Mouse (Mus musculus) neural tube, embryonic 12.5 days (tissue): ENCODE results near the gene Rtn2. TPM values are rescaled to one million over a fixed set of nuclear protein-coding genes. Genes with fewer than 3 reads are reported as not detected.
"Not testable (repeated sequence)": the region's sequence is repeated elsewhere in the genome, so short reads cannot be mapped to it uniquely, and the experiment has no call there.

ENCODE experiments used
- ATAC-seq: fragments of 200-750 bp; cut with Nextera tagmentation; 2 replicates; pipeline ENCODE4 v1.8.0; 2017; ENCODE audit warnings: low read depth, mild to moderate bottlenecking, moderate TSS enrichment, moderate library complexity; ENCODE audit not compliant: low FRiP score
- H3K27ac ChIP-seq: fragments of 300-500 bp; sonication (generic); 2 replicates; pipeline ENCODE4 v1.5.1; 2016
- H3K27me3 ChIP-seq: fragments of 300-500 bp; sonication (generic); replicated peaks from 2 replicates; pipeline ENCODE4 v1.6.1; 2016; ENCODE audit warnings: mild to moderate bottlenecking
- H3K36me3 ChIP-seq: fragments of 300-500 bp; sonication (generic); 2 replicates; pipeline ENCODE4 v1.6.1; 2016; ENCODE audit warnings: mild to moderate bottlenecking
- H3K4me1 ChIP-seq: fragments of 300-500 bp; sonication (generic); 2 replicates; pipeline ENCODE4 v1.6.1; 2016
- H3K4me2 ChIP-seq: fragments of 300-500 bp; sonication (generic); replicated peaks from 2 replicates; pipeline ENCODE4 v1.6.1; 2016; ENCODE audit warnings: mild to moderate bottlenecking
- H3K4me3 ChIP-seq: fragments of 300-500 bp; sonication (generic); 2 replicates; pipeline ENCODE4 v1.5.1; 2016
- H3K9ac ChIP-seq: fragments of 300-500 bp; sonication (generic); 2 replicates; pipeline ENCODE4 v1.6.1; 2016; ENCODE audit warnings: mild to moderate bottlenecking
- H3K9me3 ChIP-seq: fragments of 300-500 bp; sonication (generic); 2 replicates; pipeline ENCODE4 v1.6.1; 2016; ENCODE audit warnings: mild to moderate bottlenecking
- WGBS: fragments of 180-500 bp; shearing (Covaris S2); methylation state at CpG from one replicate; pipeline ENCODE4 v1.1.7; 2016; 5-methylcytosine and 5-hydroxymethylcytosine counted together
- polyA plus RNA-seq: library from polyadenylated mRNA; unstranded; fragments of >200 nt; fragmentation: Nextera tagmentation; extraction: Ambion mirVana; gene quantifications from 2 replicates; pipeline ENCODE4 v1.2.1, GENCODE M21; 2016

Rtn2 gene
- polyA plus RNA-seq, 1 experiment from 2014 or later, result 99.1 TPM

DNA sequence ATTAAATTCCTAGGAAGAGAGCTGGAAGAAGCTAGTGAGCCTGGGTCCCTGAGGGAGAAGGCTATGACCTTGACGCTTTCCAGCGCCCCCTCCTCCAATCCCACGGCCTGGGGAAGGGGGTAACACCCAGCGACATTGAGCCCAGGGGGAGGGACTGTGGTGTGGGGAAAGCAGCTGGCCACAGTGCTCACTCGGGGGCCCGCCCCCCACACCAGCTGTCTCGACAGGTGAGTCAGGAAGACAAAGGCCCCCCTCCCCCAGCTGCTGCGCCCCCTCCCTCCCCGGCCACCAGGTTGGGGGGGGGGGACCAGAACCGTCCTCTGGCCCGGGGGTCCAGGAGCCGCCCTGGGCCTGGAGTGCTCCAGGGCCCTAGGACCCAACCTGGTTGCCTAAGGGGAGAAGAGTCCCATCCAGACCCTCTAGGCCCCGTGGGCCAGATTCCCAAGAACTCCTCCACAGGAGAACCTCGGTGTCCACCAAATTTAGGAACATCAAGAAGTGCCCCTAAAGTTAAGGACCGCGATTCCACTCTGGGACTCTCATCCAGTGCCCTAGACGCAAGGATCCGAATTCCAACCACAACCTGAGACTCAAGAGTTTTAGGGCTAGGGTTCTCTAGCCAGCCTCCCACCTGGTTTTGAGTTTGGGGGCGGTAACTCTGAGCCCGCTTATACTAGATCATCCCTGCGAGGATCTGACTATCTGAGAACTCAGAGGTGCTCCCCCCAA, 11.8 kb upstream of the Rtn2 start:
- Histone ChIP-seq H3K4me2 (peak overlapping the region; percentile 96), H3K4me3 (peak overlapping the region; percentile 97), H3K4me1 (peaks cover 22% of the 10 kb centered on the region), H3K9ac (peak overlapping the region; percentile 92), H3K27me3 (no peaks in the 10 kb centered on the region), H3K36me3 (0 out of 2 replicates have a peak, but pooled peaks cover 6% of the 10 kb centered on the region), H3K27ac (peak overlapping the region; percentile 32; the same call in 1 of the 2 replicates), H3K9me3 (no peaks in the 10 kb centered on the region)
- ATAC-seq, result no peak
- WGBS, result under 1% methylated on average over 20 of the region's 21 CpGs

DNA sequence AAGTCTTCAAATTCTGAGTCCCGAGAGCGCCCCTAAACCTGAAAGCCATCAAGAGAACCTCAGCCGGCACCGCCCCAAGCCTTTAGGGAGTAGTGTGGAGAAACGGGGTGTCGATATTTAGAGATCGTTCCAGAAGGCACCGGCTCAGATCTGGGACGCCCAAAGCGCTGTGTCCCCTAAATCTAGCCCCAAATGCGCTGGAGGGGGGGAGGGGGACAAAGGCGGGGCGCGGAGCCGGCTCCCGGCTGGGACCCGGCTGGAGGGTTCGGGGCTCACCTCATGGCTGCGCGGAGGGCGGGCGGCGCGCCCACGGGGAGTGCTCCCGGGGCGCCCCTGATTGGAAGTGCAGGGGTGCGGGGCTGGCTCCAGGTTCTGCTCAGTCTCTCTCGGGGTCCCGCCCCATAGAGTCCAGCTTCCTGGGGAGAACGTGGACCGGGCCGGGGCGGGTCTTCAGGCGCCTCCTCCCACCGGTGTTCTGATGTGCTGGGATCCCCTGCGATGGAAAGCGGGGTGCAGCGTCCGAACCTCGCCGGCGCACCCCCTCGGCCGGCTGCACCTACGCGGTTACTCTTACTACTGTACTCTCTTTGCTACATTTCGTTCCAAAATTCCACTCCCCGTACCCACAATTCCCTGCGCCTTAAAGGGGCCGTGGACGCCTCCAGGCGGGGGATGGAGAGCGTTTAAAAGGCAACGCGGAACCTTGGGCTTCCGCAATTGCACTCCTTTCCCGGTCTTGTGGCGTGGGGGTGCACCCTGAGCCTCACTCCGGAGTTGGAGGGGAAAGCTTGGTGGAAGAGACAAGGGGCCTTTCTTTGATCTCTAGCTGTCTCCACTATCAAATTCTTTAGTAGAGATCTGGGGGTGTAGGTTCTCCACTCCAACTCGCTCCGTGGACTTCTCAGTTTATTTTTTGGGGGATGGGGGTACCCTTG, 10.9 kb upstream of the Rtn2 start, which contains the start of gene Vasp:
Vasp (minus strand) TSS at position 580 of the 935 bp plus-strand sequence.
- H3K4me1 ChIP-seq, result peaks cover 21% of the 10 kb centered on the region
- H3K36me3 ChIP-seq, result 0 out of 2 replicates have a peak, but pooled peaks cover 6% of the 10 kb centered on the region
- WGBS, result under 1% methylated on average over 62 of the region's 62 CpGs
- H3K9ac ChIP-seq, result peak within 1 kb of the TSS; percentile 92
- peak within 1 kb of the TSS; percentile 42 for H3K27ac ChIP-seq
- no peaks in the 10 kb centered on the region for H3K9me3 ChIP-seq
- peak; percentile 62 for ATAC-seq
- peak within 1 kb of the TSS; percentile 96 for H3K4me2 ChIP-seq
- no peaks in the 10 kb centered on the region for H3K27me3 ChIP-seq
- peak within 1 kb of the TSS; percentile 97 for H3K4me3 ChIP-seq

DNA sequence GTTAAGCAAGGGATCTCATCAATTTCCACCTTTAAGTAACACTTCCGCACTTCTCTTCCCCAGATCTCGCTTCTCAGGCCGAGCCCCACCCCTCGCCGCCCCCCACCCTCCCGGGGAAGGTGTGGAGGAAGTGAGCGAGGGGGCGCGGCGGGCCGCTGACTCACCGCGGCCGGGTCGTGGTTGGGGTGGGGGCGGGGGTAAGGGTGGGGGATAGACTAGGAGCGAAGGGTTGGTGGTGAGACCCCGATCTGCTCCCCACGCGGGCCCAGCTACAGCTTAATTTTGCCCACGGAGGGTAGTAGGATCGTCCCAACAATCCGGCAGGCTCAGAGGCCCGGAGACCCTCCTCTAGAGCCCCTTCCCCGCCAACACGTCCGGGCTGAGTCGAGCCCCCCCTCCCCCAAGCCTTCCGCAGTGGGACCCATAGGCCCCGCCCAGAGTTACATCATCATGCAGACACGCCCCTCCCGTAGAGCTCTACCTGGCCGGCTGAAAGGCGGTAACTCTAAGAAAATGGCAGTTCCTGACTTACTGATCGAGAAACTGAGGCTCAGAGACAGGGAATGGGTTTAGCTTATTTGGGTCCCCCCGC, 10.2 kb upstream of the Rtn2 start:
- peak overlapping the region; percentile 96 for H3K4me2 ChIP-seq
- peaks cover 21% of the 10 kb centered on the region for H3K4me1 ChIP-seq
- H3K9ac ChIP-seq, result peak overlapping the region; percentile 92
- ATAC-seq, result peak; percentile 58
- H3K27ac ChIP-seq, result peak overlapping the region; percentile 38; the same call in 1 of the 2 replicates
- WGBS, result under 1% methylated on average over 33 of the region's 36 CpGs
- H3K9me3 ChIP-seq, result no peaks in the 10 kb centered on the region
- peak overlapping the region; percentile 97 for H3K4me3 ChIP-seq
- 0 out of 2 replicates have a peak, but pooled peaks cover 6% of the 10 kb centered on the region for H3K36me3 ChIP-seq
- H3K27me3 ChIP-seq, result peaks cover 4% of the 10 kb centered on the region; the same call in 1 of the 2 replicates

DNA sequence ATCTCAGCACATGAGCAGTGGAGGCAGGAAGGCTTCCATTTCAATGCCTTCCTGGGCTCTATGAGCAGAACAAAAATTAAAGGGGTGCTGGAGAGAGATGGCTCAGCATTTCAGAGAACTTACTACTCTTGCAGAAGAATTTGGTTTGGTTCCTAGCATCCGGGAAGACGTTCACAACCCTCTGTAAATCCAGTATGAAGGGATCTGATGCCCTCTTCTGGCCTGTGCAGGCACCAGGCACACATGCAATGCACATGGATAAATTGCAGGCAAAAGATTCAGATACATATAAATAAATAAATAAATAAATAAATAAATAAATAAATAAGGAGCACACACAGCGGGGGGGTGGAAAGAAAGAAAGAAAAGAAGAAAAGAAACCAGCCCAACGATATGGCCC, 6.2 kb upstream of the Rtn2 start:
- Histone ChIP-seq H3K4me2 (no peak overlapping the region), H3K9me3 (no peaks in the 10 kb centered on the region), H3K27me3 (peaks cover 41% of the 10 kb centered on the region), H3K9ac (no peak overlapping the region), H3K4me1 (no peaks in the 10 kb centered on the region), H3K27ac (no peak overlapping the region), H3K4me3 (no peak overlapping the region), H3K36me3 (no peaks in the 10 kb centered on the region)
- no peak for ATAC-seq
- WGBS, result 53% methylated on average over 4 of the region's 4 CpGs

DNA sequence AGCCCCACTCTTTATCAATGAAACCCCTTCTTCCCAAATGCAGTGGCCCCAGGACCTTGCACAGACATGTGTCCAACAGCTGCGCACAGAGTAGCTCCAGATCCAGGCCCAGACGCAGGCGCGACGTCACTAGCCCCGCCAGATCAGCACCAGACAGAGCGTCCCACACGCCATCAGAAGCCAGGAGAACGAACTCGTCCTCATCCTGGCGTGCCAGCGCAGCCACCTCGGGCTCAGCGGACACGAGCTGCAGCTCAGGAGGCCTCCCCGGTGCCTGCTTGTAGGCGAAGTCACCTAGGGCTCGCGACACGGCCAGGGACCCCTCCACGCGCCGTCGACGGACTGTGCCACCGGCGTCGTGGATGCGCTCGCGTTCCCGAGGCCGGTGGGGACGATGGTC, 3.4 kb upstream of the Rtn2 start:
- no peak overlapping the region for H3K9ac ChIP-seq
- H3K27me3 ChIP-seq, result peaks cover 43% of the 10 kb centered on the region
- no peak overlapping the region for H3K27ac ChIP-seq
- H3K4me2 ChIP-seq, result peak overlapping the region; percentile 51
- WGBS, result 3% methylated on average over 34 of the region's 34 CpGs
- peaks cover 8% of the 10 kb centered on the region for H3K4me1 ChIP-seq
- H3K4me3 ChIP-seq, result peak overlapping the region; percentile 24
- H3K9me3 ChIP-seq, result no peaks in the 10 kb centered on the region
- no peaks in the 10 kb centered on the region for H3K36me3 ChIP-seq
- ATAC-seq, result no peak

DNA sequence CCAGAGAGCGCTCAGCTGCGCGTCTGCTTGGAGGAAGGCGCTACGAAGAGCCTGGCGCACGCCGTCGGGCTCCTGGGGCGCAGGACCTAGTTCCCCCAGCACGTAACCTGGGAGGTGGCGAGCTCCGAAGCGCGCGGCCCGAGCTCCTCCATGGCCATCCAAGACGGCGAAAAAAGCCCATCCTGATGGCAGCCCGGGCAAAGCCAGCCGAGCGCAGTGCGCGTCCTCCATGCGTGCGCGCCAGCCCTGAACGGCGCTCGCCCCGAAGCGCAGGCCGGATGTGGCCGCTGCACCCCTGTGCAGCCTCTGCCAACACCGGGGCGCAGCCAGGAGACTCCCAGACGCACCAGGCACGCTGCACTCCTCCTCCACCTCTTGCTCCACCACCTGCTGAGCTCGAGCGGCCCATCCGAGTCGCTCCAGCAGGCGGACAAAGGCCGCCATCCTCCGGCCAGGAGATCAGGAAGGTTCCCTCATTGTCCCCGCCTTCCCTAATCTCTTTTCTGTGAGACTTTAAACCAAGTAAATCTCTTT, 2.8 kb upstream of the Rtn2 start, which contains the start of gene Ppm1n:
Ppm1n (minus strand) TSS at position 484 of the 534 bp plus-strand sequence.
- no peak within 1 kb of the TSS for H3K9ac ChIP-seq

DNA sequence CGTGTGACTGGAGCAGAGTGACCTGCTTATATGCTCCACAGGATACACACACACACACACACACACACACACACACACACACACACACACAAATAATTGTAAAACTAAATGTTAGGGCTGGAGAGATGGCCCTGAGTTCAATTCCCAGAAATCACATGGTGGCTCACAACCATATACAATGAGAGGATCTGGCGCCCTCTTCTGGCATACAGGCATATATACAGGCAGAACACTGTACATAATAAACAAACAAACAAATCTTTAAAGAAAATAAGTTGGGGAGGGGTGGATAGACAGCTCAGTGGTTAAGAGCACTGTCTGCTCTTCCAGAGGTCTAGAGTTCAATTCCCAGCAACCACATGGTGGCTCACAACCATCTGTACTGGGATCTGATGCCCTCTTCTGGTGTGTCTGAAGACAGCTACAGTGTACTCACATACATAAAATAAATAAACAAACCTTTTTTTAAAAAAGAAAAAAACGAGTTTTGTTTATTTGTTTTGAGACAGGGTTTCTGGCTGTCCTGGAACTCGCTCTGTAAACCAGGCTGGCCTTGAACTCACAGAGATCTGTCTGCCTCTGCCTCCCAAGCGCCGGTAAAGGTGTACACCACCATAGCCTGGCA, 632 bp upstream of the Rtn2 start:
- not testable (repeated sequence) for H3K9ac ChIP-seq, H3K4me1 ChIP-seq, H3K9me3 ChIP-seq, H3K27ac ChIP-seq, H3K36me3 ChIP-seq
- 0 out of 2 replicates have a peak, but pooled peaks have one; percentile 1 for ATAC-seq
- H3K4me2 ChIP-seq, result peak overlapping the region; percentile 86
- peaks cover 43% of the 10 kb centered on the region for H3K27me3 ChIP-seq
- 35% methylated on average over 6 of the region's 6 CpGs for WGBS
- H3K4me3 ChIP-seq, result peak overlapping the region; percentile 84

More for the DNA sequence above, 2.8 kb upstream of the Rtn2 start, which contains the start of gene Ppm1n:
- H3K9me3 ChIP-seq, result no peaks in the 10 kb centered on the region
- no peak within 1 kb of the TSS for H3K27ac ChIP-seq
- no peaks in the 10 kb centered on the region for H3K36me3 ChIP-seq
- no peak for ATAC-seq
- peak within 1 kb of the TSS; percentile 24 for H3K4me3 ChIP-seq
- WGBS, result 1% methylated on average over 46 of the region's 46 CpGs
- peak within 1 kb of the TSS; percentile 51 for H3K4me2 ChIP-seq
- peaks cover 43% of the 10 kb centered on the region for H3K27me3 ChIP-seq
- peaks cover 8% of the 10 kb centered on the region for H3K4me1 ChIP-seq

DNA sequence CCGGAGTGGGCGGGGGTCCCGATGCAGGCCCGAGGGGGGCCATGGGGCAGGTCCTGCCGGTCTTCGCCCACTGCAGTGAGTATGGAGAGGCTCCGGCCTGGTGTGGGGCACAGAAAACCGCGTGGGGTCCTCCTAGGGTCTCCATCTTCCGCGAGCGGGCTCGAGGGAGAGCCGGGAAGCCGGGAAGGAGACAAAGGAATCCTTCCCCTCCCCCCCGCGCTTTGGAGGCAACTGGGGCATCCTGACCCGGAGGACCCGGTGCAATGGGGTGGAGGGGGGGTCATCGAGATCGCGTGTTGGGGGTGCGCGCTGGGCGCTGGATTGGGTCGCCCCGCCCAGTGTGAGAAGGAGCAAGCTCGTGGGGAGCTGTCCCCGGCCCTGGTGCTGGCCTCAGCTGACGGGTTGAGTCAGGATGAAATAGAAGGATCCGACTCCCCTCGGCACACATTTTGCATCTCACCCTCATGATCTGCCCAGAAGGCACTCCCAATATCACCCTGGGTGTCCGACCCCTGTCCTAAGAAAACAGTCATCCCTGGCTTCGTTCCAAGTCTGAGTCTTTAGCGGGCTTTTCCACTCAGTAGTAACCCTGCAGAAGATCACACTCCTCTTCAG, 474 bp downstream of the Rtn2 start:
- peaks cover 17% of the 10 kb centered on the region for H3K36me3 ChIP-seq
- H3K27me3 ChIP-seq, result peaks cover 36% of the 10 kb centered on the region
- peak overlapping the region; percentile 86 for H3K4me2 ChIP-seq
- peak overlapping the region; percentile 77; the same call in 1 of the 2 replicates for H3K27ac ChIP-seq
- H3K9me3 ChIP-seq, result no peaks in the 10 kb centered on the region
- H3K4me3 ChIP-seq, result peak overlapping the region; percentile 84
- H3K4me1 ChIP-seq, result peaks cover 8% of the 10 kb centered on the region
- peak; percentile 86 for ATAC-seq
- WGBS, result 1% methylated on average over 35 of the region's 35 CpGs
- H3K9ac ChIP-seq, result peak overlapping the region; percentile 93

DNA sequence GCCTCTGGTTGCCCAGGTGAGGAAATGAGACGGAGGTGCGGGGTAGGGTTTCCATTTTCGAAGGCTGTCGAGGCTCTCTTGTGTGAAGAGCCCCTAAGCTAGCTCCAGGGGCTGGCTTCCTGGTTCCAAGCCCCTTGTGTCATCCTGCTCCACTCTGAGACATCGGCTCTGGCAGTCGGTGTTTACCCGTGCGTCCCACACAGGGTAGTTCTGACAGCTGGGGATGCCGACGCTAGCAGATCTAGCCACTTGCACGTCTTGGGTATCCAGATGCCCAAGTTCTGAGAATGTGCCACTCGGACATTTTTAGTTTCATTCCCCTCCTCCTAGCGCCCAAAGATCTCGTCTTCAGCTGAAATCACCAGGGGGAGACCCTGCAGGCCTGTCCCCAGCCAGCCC, 981 bp downstream of the Rtn2 start:
- H3K36me3 ChIP-seq, result peaks cover 19% of the 10 kb centered on the region
- 38% methylated on average over 14 of the region's 14 CpGs for WGBS
- H3K9ac ChIP-seq, result peak overlapping the region; percentile 93
- no peaks in the 10 kb centered on the region for H3K9me3 ChIP-seq
- H3K4me2 ChIP-seq, result peak overlapping the region; percentile 86
- peaks cover 31% of the 10 kb centered on the region for H3K27me3 ChIP-seq
- peak overlapping the region; percentile 84 for H3K4me3 ChIP-seq
- ATAC-seq, result peak; percentile 14; the same call in 1 of the 2 replicates
- H3K4me1 ChIP-seq, result peaks cover 8% of the 10 kb centered on the region
- peak overlapping the region; percentile 77; the same call in 1 of the 2 replicates for H3K27ac ChIP-seq

DNA sequence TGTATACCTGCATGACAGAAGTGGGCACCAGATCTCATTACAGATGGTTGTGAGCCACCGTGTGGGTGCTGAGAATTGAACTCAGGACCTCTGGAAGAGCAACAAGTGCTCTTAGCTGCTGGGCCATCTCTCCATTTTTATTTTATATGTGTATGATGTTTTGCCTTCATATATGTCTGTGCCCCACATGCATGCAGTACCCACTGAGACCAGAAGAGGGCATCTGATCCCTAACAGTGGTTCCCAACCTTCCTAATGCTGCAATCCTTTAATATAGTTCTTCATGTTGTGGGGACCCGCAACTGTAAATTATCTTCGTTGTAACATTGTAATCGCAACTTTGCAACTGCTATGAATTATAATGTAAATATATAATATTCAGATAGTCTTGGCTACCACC, 2.3 kb downstream of the Rtn2 start:
- no peak overlapping the region for H3K27ac ChIP-seq
- no peaks in the 10 kb centered on the region for H3K9me3 ChIP-seq
- ATAC-seq, result no peak
- H3K4me2 ChIP-seq, result no peak overlapping the region
- H3K4me3 ChIP-seq, result no peak overlapping the region
- H3K36me3 ChIP-seq, result peaks cover 29% of the 10 kb centered on the region
- 30% methylated on average over 4 of the region's 4 CpGs for WGBS
- H3K27me3 ChIP-seq, result peaks cover 17% of the 10 kb centered on the region
- H3K4me1 ChIP-seq, result peaks cover 8% of the 10 kb centered on the region
- no peak overlapping the region for H3K9ac ChIP-seq
